9 mouse cellular contexts compared by ENCODE assay signal in genomic region chr6:147953058-147953679, GRCm38 (mm10).
A peak's percentile ranks its signal among the peaks of the same experiment; 100 is the strongest.
DNase-seq lines count a peak whose midpoint lies in the region; ATAC-seq lines count a peak whose summit lies in the region.
"Had no signal": no experiment of that assay in that cellular context is flagged by ENCODE, and none has a peak within 500 bp of the region (broad histone marks: within the 10 kb centered on the region; RNA-seq: fewer than 3 reads in every experiment).

No protein-coding gene starts in this region.

- no peaks in the 10 kb centered on the region for H3K36me3 ChIP-seq in forebrain, embryonic 16.5 days (ENCODE audit: control insufficient read depth, insufficient read depth)
- H3K36me3 ChIP-seq in midbrain, embryonic 15.5 days (replicated peaks): no peaks in the 10 kb centered on the region
- H3K36me3 ChIP-seq: limb, embryonic 15.5 days had no signal

- H3K27me3 ChIP-seq in forebrain, embryonic 16.5 days (replicated peaks; ENCODE audit: control insufficient read depth, insufficient read depth, low read length): no peaks in the 10 kb centered on the region
- H3K27me3 ChIP-seq in midbrain, embryonic 15.5 days (replicated peaks): no peaks in the 10 kb centered on the region
- H3K27me3 ChIP-seq: limb, embryonic 15.5 days had no signal

- DNase-seq in adrenal gland, postnatal 14 days: peak; percentile 35
- no peak for DNase-seq in adrenal gland, postnatal 4 days (ENCODE audit: low spot score in 2 of 2)
- peak; percentile 24 for DNase-seq in left cerebral cortex, postnatal 4 days
- no peak for DNase-seq in left cerebral cortex, postnatal 25 days (ENCODE audit: low spot score in 2 of 2)
- no peak for DNase-seq in urinary bladder, postnatal 25 days (ENCODE audit: low spot score)
- no peak for DNase-seq in urinary bladder, postnatal 4 days (ENCODE audit: low spot score in 2 of 2)

- H3K4me2 ChIP-seq in forebrain, embryonic 16.5 days (ENCODE audit: low read length): no peak overlapping the region
- no peak overlapping the region for H3K4me2 ChIP-seq in midbrain, embryonic 15.5 days
- H3K4me2 ChIP-seq: limb, embryonic 15.5 days had no signal

- H3K27ac ChIP-seq in forebrain, embryonic 16.5 days (ENCODE audit: low read length): no peak overlapping the region
- no peak overlapping the region for H3K27ac ChIP-seq in midbrain, embryonic 15.5 days
- H3K27ac ChIP-seq: limb, embryonic 15.5 days had no signal

- intact Hi-C loops in left cerebral cortex, postnatal 4 days (cut with DNase I): loop anchor here (10.0 kb wide), 1 partner anchor 182 kb away; no protein-coding TSS in a partner anchor
- intact Hi-C loops in left cerebral cortex, postnatal 25 days (cut with DNase I): loop anchor here (5.0 to 10.0 kb wide), 4 partner anchors 136 to 1128 kb away; partner anchors contain the start of gene Pthlh

- H3K4me3 ChIP-seq in forebrain, embryonic 16.5 days (replicated peaks; ENCODE audit: low read length): no peak overlapping the region
- no peak overlapping the region for H3K4me3 ChIP-seq in midbrain, embryonic 15.5 days
- H3K4me3 ChIP-seq: limb, embryonic 15.5 days had no signal

- 47% methylated on average over 5 of the region's 5 CpGs for WGBS in forebrain, embryonic 16.5 days
- WGBS in midbrain, embryonic 15.5 days: 54% methylated on average over 5 of the region's 5 CpGs

- ATAC-seq in forebrain, embryonic 16.5 days: 0 out of 2 replicates have a peak, but pooled peaks have one; percentile 27
- ATAC-seq in midbrain, embryonic 15.5 days (replicated peaks): 0 out of 2 replicates have a peak, but pooled peaks have one; percentile 49

- H3K9me3 ChIP-seq in forebrain, embryonic 16.5 days (ENCODE audit: control insufficient read depth, low read length): no peaks in the 10 kb centered on the region
- no peaks in the 10 kb centered on the region for H3K9me3 ChIP-seq in midbrain, embryonic 15.5 days
- H3K9me3 ChIP-seq: limb, embryonic 15.5 days had no signal

- no peak overlapping the region for H3K9ac ChIP-seq in forebrain, embryonic 16.5 days (replicated peaks; ENCODE audit: low read depth, low read length)
- no peak overlapping the region for H3K9ac ChIP-seq in midbrain, embryonic 15.5 days
- H3K9ac ChIP-seq: limb, embryonic 15.5 days had no signal

- peaks cover 3% of the 10 kb centered on the region for H3K4me1 ChIP-seq in forebrain, embryonic 16.5 days (replicated peaks; ENCODE audit: control insufficient read depth, insufficient read depth, low read length)
- H3K4me1 ChIP-seq in midbrain, embryonic 15.5 days: no peaks in the 10 kb centered on the region

Comparison
In these comparisons a context has a peak if more than half of its experiments do, and no peak if none do; other contexts are left out.
1. DNase-seq: peak in adrenal gland, postnatal 14 days (single experiment) and left cerebral cortex, postnatal 4 days (single experiment); none in adrenal gland, postnatal 4 days (0 of 2), left cerebral cortex, postnatal 25 days (0 of 2), urinary bladder, postnatal 25 days (single experiment) and urinary bladder, postnatal 4 days (0 of 2).